Mouse (Mus musculus) small intestine, adult 2 months (tissue): ENCODE data around the gene Id4.

ENCODE experiments used
- CTCF ChIP-seq: fragments of 200-500 bp; IDR thresholded peaks from 2 replicates; pipeline ENCODE4 v1.5.1; 2012; ENCODE audit warnings: low read depth, mild to moderate bottlenecking, control low read depth, inconsistent platforms, low read length, moderate library complexity, mixed read lengths; ENCODE audit not compliant: insufficient replicate concordance, insufficient read length; ENCODE audit errors: extremely low read depth
- POLR2A ChIP-seq: fragments of 200-500 bp; IDR thresholded peaks from 2 replicates; pipeline ENCODE4 v1.6.1; 2012; ENCODE audit warnings: low read depth, mild to moderate bottlenecking, control low read depth, inconsistent platforms, low read length, moderate library complexity

DNA sequence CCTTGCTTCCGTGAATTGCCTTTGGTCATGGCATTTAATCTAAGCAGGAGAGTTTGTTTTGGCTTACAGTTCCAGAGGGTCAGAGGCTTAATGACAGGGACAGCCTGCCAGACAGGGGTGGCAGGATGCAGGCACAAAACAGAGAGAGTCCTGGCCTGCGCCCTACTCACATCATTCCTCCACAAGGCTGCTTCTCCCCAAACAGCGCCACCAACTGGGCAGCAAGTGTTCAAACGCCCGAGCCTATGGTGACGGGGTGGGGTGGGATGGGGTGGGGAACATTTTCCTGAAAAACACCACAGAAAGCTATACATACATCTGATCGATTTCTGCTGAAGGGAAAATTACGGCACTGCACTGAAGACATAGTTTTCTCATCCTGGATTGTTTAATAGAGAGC lies 6.0 kb upstream of the Id4 start:
- TF ChIP-seq CTCF (no peak), POLR2A (no peak)
